ENCODE assay signal across 10 mouse cellular contexts in genomic region chr6:119329215-119329714, GRCm38 (mm10). TPM values are rescaled to one million over a fixed set of nuclear protein-coding genes. Genes with fewer than 3 reads are reported as not detected.
DNase-seq lines count a peak whose midpoint lies in the region; ATAC-seq and TF ChIP-seq lines count a peak whose summit lies in the region.
"Had no signal": no experiment of that assay in that cellular context is flagged by ENCODE, and none has a peak within 500 bp of the region (broad histone marks: within the 10 kb centered on the region; RNA-seq: fewer than 3 reads in every experiment).

No protein-coding gene starts in this region.

- no peaks in the 10 kb centered on the region for H3K9me3 ChIP-seq in forebrain, embryonic 13.5 days (replicated peaks)
- no peaks in the 10 kb centered on the region for H3K9me3 ChIP-seq in hindbrain, embryonic 16.5 days (ENCODE audit: control insufficient read depth, low read length)
- H3K9me3 ChIP-seq in midbrain, postnatal 0 days (ENCODE audit: low read length): no peaks in the 10 kb centered on the region
- H3K9me3 ChIP-seq: G1E; stomach, embryonic 15.5 days had no signal

- no peaks in the 10 kb centered on the region for H3K36me3 ChIP-seq in forebrain, embryonic 13.5 days (ENCODE audit: poor library complexity, severe bottlenecking)
- no peaks in the 10 kb centered on the region for H3K36me3 ChIP-seq in hindbrain, embryonic 16.5 days (ENCODE audit: control insufficient read depth, insufficient read depth, low read length)
- H3K36me3 ChIP-seq in midbrain, postnatal 0 days (ENCODE audit: insufficient read depth, low read length): 0 out of 2 replicates have a peak, but pooled peaks cover 3% of the 10 kb centered on the region
- H3K36me3 ChIP-seq: G1E; stomach, embryonic 15.5 days had no signal

- peaks cover 47% of the 10 kb centered on the region for H3K4me1 ChIP-seq in forebrain, embryonic 13.5 days
- peaks cover 48% of the 10 kb centered on the region for H3K4me1 ChIP-seq in hindbrain, embryonic 16.5 days (ENCODE audit: control insufficient read depth, insufficient read depth, low read depth, low read length)
- H3K4me1 ChIP-seq in midbrain, postnatal 0 days (ENCODE audit: insufficient read depth, low read length): peaks cover 26% of the 10 kb centered on the region

- H3K4me3 ChIP-seq in forebrain, embryonic 13.5 days: peak overlapping the region; percentile 47
- H3K4me3 ChIP-seq in hindbrain, embryonic 16.5 days (ENCODE audit: low read length): peak overlapping the region; percentile 58
- H3K4me3 ChIP-seq in midbrain, postnatal 0 days (ENCODE audit: low read depth, low read length): peak overlapping the region; percentile 66
- H3K4me3 ChIP-seq: stomach, embryonic 15.5 days had no signal

- H3K27me3 ChIP-seq in forebrain, embryonic 13.5 days: peaks cover 52% of the 10 kb centered on the region
- H3K27me3 ChIP-seq in hindbrain, embryonic 16.5 days (replicated peaks; ENCODE audit: control insufficient read depth, insufficient read depth, low read length): no peaks in the 10 kb centered on the region
- no peaks in the 10 kb centered on the region for H3K27me3 ChIP-seq in midbrain, postnatal 0 days (ENCODE audit: insufficient read depth, low read length)

- H3K27ac ChIP-seq in forebrain, embryonic 13.5 days: no peak overlapping the region; the same call in 1 of the 2 replicates
- H3K27ac ChIP-seq in hindbrain, embryonic 16.5 days (ENCODE audit: low read depth, low read length): peak overlapping the region; percentile 87
- peak overlapping the region; percentile 85 for H3K27ac ChIP-seq in midbrain, postnatal 0 days (ENCODE audit: low read depth, low read length)
- H3K27ac ChIP-seq: stomach, embryonic 15.5 days had no signal

- under 1% methylated on average over 8 of the region's 8 CpGs for WGBS in forebrain, embryonic 13.5 days
- 0% methylated on average over 7 of the region's 8 CpGs for whole genome bisulfite sequencing in hindbrain, embryonic 16.5 days
- 0% methylated on average over 8 of the region's 8 CpGs for WGBS in midbrain, postnatal 0 days

- peak; percentile 85 for ATAC-seq in forebrain, embryonic 13.5 days
- ATAC-seq in hindbrain, embryonic 16.5 days: peak; percentile 90
- ATAC-seq in midbrain, postnatal 0 days (ENCODE audit: low FRiP score): peak; percentile 91

- peak; percentile 63 for TF ChIP-seq CTCF in midbrain, postnatal 0 days (IDR thresholded peaks at IDR 0.05)

- peak overlapping the region; percentile 80 for H3K4me2 ChIP-seq in forebrain, embryonic 13.5 days
- peak overlapping the region; percentile 63 for H3K4me2 ChIP-seq in hindbrain, embryonic 16.5 days (ENCODE audit: low read length)
- H3K4me2 ChIP-seq in midbrain, postnatal 0 days (ENCODE audit: low read depth, low read length, poor library complexity, severe bottlenecking): peak overlapping the region; percentile 78
- H3K4me2 ChIP-seq: stomach, embryonic 15.5 days had no signal

- intact Hi-C loops in heart, postnatal 25 days (cut with DNase I): no loop called here

- H3K9ac ChIP-seq in forebrain, embryonic 13.5 days: peak overlapping the region; percentile 30
- peak overlapping the region; percentile 76 for H3K9ac ChIP-seq in hindbrain, embryonic 16.5 days (ENCODE audit: low read depth, low read length)
- peak overlapping the region; percentile 77 for H3K9ac ChIP-seq in midbrain, postnatal 0 days (replicated peaks; ENCODE audit: low read length, poor library complexity, severe bottlenecking)
- H3K9ac ChIP-seq: stomach, embryonic 15.5 days had no signal

- DNase-seq in heart, adult 18-20 months: peak; percentile 15 to 18
- DNase-seq in heart, postnatal 25 days (ENCODE audit: low spot score): no peak
- DNase-seq in left cerebral cortex, adult 9 months (ENCODE audit: low spot score in 2 of 2): peak; percentile 87 to 93
- DNase-seq in midbrain, postnatal 0 days (ENCODE audit: low spot score): peak; percentile 94
- no peak for DNase-seq in spleen, adult 12 weeks (ENCODE audit: low spot score)
- DNase-seq in thymus, postnatal 14 days: no peak

RNA-seq across cellular contexts. Expression of gene Lrtm2, which starts 1.3 kb away (rescaled TPM):
- total RNA-seq in heart, adult 18-20 months (2021): under 1 TPM; 0.08 to 0.10 TPM
- total RNA-seq in heart, postnatal 25 days (2021): under 1 TPM; 0.10 to 0.28 TPM
- 1.1 and 2.0 TPM in 2 replicates for polyA plus RNA-seq in forebrain, embryonic 13.5 days (2015; fragmentation: Nextera tagmentation; extraction: Ambion mirVana)
- polyA plus RNA-seq in hindbrain, embryonic 16.5 days (2015; fragmentation: Nextera tagmentation; extraction: Ambion mirVana): 17.1 and 17.7 TPM in 2 replicates
- total RNA-seq in midbrain, postnatal 0 days (2014; rRNA removed): 32.2 and 40.4 TPM in 2 replicates
- 21.1 and 24.3 TPM in 2 replicates for polyA plus RNA-seq in midbrain, postnatal 0 days (2015; fragmentation: Nextera tagmentation; extraction: Ambion mirVana)
- polyA plus RNA-seq: G1E had no signal

Comparison
In these comparisons a context has a peak if more than half of its experiments do, and no peak if none do; other contexts are left out.
1. DNase-seq: peak in heart, adult 18-20 months (2 of 2), left cerebral cortex, adult 9 months (2 of 2) and midbrain, postnatal 0 days (single experiment); none in heart, postnatal 25 days (single experiment), spleen, adult 12 weeks (single experiment) and thymus, postnatal 14 days (single experiment).
2. RNA of gene Lrtm2, which starts 1.3 kb away (total RNA-seq): 32.2 to 40.4 TPM in midbrain, postnatal 0 days; 0.10 to 0.28 TPM in heart, postnatal 25 days and 0.08 to 0.10 TPM in heart, adult 18-20 months; every median in the first group is over 10 times any median in the second.
3. Peak in every context shown above with its lines, with median percentiles within 50 percentile points of each other: ATAC-seq, H3K4me2 ChIP-seq, H3K4me3 ChIP-seq and H3K9ac ChIP-seq.